Mouse (Mus musculus): ENCODE results near the gene Rsph1. TPM values are rescaled to one million over a fixed set of nuclear protein-coding genes. Genes with fewer than 3 reads are reported as not detected.

The Rsph1 gene
- polyA plus RNA-seq, 1 experiment from 2014 or later = 1.3 TPM

DNA sequence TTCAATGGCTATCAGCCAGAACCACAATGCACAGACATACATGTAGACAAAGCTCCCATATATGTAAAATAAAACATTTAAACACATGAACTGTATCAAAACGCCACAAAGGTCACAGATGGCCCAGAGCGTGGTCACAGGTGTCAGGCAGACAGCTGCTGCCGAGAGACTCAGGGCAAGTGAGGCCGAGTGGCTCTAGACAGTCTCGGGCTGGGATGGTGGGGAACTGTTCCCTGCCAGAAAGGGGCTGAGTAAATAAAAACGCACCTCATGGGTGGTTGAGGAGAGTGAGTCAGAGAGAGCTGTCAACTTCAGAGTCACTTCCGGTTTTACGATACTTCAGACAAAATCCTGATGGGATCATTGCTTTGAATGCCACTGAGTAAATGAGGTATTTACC lies 52.6 kb downstream of the Rsph1 start:
- Histone ChIP-seq H3K9me3 (replicated peaks; ENCODE audit: low read length) (no peaks in the 10 kb centered on the region), H3K27me3 (ENCODE audit: insufficient read depth, low read length) (no peaks in the 10 kb centered on the region), H3K4me1 (replicated peaks; ENCODE audit: insufficient read depth, low read length) (no peaks in the 10 kb centered on the region), H3K4me3 (replicated peaks; ENCODE audit: low read depth, low read length) (no peak overlapping the region), H3K4me2 (ENCODE audit: low read length) (no peak overlapping the region), H3K9ac (ENCODE audit: low read depth, low read length) (no peak overlapping the region), H3K27ac (no peak overlapping the region), H3K36me3 (ENCODE audit: insufficient read depth, low read length) (no peaks in the 10 kb centered on the region)
- WGBS = 68% methylated on average over 8 of the region's 8 CpGs
- ATAC-seq (replicated peaks; ENCODE audit: low FRiP score, low read depth) (no peak), DNase-seq (ENCODE audit: low spot score) (no peak)
- no peak for TF ChIP-seq CTCF (IDR thresholded peaks at IDR 0.05; ENCODE audit: low read depth)

DNA sequence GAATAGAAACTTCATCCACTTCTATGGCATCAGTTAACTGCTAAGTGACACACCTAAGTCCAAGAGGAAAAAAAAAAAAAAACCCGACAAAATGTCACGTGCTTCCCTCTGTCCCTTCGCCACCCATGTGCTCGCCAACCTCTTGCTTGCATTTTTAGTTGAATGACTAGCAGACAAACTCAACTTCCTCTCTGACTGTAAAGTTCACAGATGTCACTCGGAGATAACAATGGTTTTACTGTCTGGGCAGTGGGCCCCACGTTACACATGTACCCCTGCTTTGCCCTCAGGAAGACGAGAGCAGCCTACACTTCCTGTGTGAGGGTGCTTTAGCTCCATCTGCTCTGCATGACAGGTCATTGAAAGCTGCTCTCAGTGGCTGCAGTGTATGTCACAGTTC lies 53.3 kb downstream of the Rsph1 start:
- Histone ChIP-seq H3K36me3 (ENCODE audit: insufficient read depth, low read length) (no peaks in the 10 kb centered on the region), H3K4me3 (replicated peaks; ENCODE audit: low read depth, low read length) (no peak overlapping the region), H3K4me1 (replicated peaks; ENCODE audit: insufficient read depth, low read length) (no peaks in the 10 kb centered on the region), H3K9me3 (replicated peaks; ENCODE audit: low read length) (no peaks in the 10 kb centered on the region), H3K27me3 (ENCODE audit: insufficient read depth, low read length) (no peaks in the 10 kb centered on the region), H3K27ac (no peak overlapping the region), H3K9ac (ENCODE audit: low read depth, low read length) (no peak overlapping the region), H3K4me2 (ENCODE audit: low read length) (no peak overlapping the region)
- ATAC-seq (replicated peaks; ENCODE audit: low FRiP score, low read depth) (no peak), DNase-seq (ENCODE audit: low spot score) (peak; percentile 43)
- WGBS = 47% methylated on average over 7 of the region's 7 CpGs
- TF ChIP-seq CTCF (IDR thresholded peaks at IDR 0.05; ENCODE audit: low read depth) = no peak

DNA sequence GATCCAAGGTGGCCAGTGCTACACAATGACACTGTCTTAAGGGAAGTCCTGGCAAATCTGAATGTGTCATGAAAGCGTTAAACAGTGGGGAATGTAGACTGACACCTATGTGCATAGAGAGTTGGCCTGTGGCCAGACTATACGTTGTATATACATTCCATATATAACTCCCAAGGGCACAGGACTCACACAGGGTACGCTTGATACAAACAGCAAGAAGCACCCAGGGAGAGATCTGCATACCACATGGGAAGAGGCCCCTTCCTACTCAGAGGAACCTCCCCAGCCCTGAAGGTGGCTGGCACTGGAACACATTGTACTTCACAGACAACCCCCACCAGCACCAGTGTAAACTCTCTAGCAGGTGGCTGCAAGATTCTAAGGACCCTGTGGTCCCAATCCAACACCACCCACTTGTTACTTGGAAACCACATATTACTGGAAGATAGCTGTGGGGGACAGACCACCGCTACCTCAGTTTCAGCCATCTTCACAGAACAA lies 54.3 kb downstream of the Rsph1 start:
- Histone ChIP-seq H3K4me3 (replicated peaks; ENCODE audit: low read depth, low read length) (no peak overlapping the region), H3K4me1 (replicated peaks; ENCODE audit: insufficient read depth, low read length) (no peaks in the 10 kb centered on the region), H3K9ac (ENCODE audit: low read depth, low read length) (no peak overlapping the region), H3K9me3 (replicated peaks; ENCODE audit: low read length) (no peaks in the 10 kb centered on the region), H3K27ac (no peak overlapping the region), H3K4me2 (ENCODE audit: low read length) (no peak overlapping the region), H3K27me3 (ENCODE audit: insufficient read depth, low read length) (no peaks in the 10 kb centered on the region), H3K36me3 (ENCODE audit: insufficient read depth, low read length) (no peaks in the 10 kb centered on the region)
- no peak for TF ChIP-seq CTCF (IDR thresholded peaks at IDR 0.05; ENCODE audit: low read depth)
- DNase-seq (ENCODE audit: low spot score) (no peak), ATAC-seq (replicated peaks; ENCODE audit: low FRiP score, low read depth) (no peak)
- 73% methylated on average over 4 of the region's 4 CpGs for WGBS

DNA sequence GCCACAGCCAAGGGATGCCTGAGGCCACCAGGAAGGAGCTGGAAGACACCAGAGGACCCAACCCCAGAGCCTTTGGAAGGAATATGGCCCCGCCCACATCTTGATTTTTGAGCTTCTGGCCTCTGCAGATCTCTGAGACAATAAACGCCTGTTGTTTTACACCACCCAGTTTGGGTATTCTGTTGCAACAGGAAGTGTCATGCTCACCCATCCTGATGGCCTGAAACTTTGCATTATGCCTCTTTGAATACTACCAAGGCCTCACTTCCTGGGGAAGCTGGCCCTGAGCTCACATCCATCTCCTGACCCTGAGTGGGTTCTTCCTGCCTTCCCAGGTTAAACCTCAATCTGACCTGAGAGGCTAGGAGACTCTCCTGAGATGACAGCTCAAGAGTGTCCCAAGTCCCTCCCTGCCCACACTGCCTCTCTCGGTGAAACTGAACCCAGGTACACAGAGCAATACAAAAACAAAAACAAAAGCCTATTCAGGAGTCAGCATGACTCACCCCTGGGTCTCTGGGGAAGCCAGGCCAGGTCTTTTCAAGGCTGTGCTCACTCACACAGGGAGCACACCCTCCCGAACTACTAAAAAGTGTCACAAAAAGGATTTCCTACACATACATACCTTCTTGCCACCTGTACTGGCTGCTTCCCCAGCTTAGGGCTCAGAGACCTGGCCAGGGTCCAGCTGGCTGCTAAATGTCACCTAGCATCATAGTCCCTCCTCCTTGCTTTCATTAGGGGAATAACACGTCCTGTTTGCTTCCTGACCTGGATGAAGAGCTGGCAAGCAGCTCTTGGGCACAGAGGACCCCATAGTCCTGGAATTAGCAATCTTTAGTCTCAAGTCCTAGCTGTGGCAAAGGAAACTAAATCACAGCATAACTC lies 60.9 kb downstream of the Rsph1 start:
- H3K9ac ChIP-seq (ENCODE audit: low read depth, low read length) = no peak overlapping the region
- ATAC-seq (replicated peaks; ENCODE audit: low FRiP score, low read depth) = no peak
- no peak overlapping the region for H3K4me3 ChIP-seq (replicated peaks; ENCODE audit: low read depth, low read length)
- H3K27ac ChIP-seq = peak overlapping the region; percentile 47; the same call in 1 of the 2 replicates
- no peak for TF ChIP-seq CTCF (IDR thresholded peaks at IDR 0.05; ENCODE audit: low read depth)
- WGBS = 33% methylated on average over 5 of the region's 5 CpGs
- DNase-seq (ENCODE audit: low spot score) = peak; percentile 10
- H3K36me3 ChIP-seq (ENCODE audit: insufficient read depth, low read length) = no peaks in the 10 kb centered on the region
- H3K27me3 ChIP-seq (ENCODE audit: insufficient read depth, low read length) = no peaks in the 10 kb centered on the region
- H3K9me3 ChIP-seq (replicated peaks; ENCODE audit: low read length) = no peaks in the 10 kb centered on the region
- no peak overlapping the region for H3K4me2 ChIP-seq (ENCODE audit: low read length)
- H3K4me1 ChIP-seq (replicated peaks; ENCODE audit: insufficient read depth, low read length) = no peaks in the 10 kb centered on the region

DNA sequence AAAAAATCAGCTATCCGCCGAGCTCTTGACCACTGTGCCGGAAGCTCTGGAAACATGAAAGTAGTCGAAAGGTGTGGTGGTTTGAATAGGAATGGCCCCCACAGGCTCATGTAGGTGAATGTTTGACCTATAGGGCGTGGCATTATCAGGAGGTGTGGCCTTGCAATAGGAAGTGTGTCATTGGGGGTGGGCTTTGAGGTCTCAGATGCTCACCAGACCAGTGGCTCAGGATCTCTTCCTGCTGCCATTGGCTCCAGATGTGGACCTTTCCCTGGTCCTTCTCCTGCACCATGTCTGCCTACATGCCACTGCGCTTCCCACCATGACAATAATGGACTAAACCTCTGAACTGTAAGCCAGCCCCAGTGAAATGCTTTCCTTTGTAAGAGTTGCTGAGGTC lies 65.3 kb downstream of the Rsph1 start:
- no peak overlapping the region for H3K9ac ChIP-seq (ENCODE audit: low read depth, low read length)
- 90% methylated on average over 6 of the region's 6 CpGs for WGBS
- no peak overlapping the region for H3K27ac ChIP-seq
- TF ChIP-seq CTCF (IDR thresholded peaks at IDR 0.05; ENCODE audit: low read depth) = no peak
- no peaks in the 10 kb centered on the region for H3K27me3 ChIP-seq (ENCODE audit: insufficient read depth, low read length)
- DNase-seq (ENCODE audit: low spot score) (no peak), ATAC-seq (replicated peaks; ENCODE audit: low FRiP score, low read depth) (no peak)
- no peaks in the 10 kb centered on the region for H3K9me3 ChIP-seq (replicated peaks; ENCODE audit: low read length)
- H3K4me3 ChIP-seq (replicated peaks; ENCODE audit: low read depth, low read length) = no peak overlapping the region
- H3K4me1 ChIP-seq (replicated peaks; ENCODE audit: insufficient read depth, low read length) = no peaks in the 10 kb centered on the region
- no peak overlapping the region for H3K4me2 ChIP-seq (ENCODE audit: low read length)
- no peaks in the 10 kb centered on the region for H3K36me3 ChIP-seq (ENCODE audit: insufficient read depth, low read length)

DNA sequence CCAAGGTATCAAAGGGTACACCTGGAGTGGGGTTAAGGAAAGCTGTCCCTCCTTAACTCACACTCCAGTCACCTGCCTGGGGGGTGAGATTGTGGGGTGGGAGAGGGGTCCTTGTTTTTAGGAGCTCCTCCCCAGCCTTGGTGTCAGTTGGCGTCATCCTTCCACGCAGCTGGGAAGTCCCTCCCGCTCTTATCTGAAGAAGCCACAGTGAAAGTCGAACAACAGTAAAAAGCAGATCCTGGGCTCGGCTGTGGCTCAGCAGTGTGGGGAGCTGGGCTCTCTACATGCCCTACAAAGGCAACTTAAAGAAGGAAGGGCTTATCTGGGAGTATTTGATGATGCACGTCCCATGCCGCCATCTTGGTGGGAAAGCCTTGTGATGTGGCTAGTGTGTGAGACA lies 66.9 kb downstream of the Rsph1 start:
- 90% methylated on average over 7 of the region's 7 CpGs for WGBS
- Histone ChIP-seq H3K36me3 (ENCODE audit: insufficient read depth, low read length) (no peaks in the 10 kb centered on the region), H3K9me3 (replicated peaks; ENCODE audit: low read length) (no peaks in the 10 kb centered on the region), H3K4me2 (ENCODE audit: low read length) (no peak overlapping the region), H3K4me1 (replicated peaks; ENCODE audit: insufficient read depth, low read length) (no peaks in the 10 kb centered on the region), H3K9ac (ENCODE audit: low read depth, low read length) (no peak overlapping the region), H3K27me3 (ENCODE audit: insufficient read depth, low read length) (no peaks in the 10 kb centered on the region), H3K27ac (no peak overlapping the region), H3K4me3 (replicated peaks; ENCODE audit: low read depth, low read length) (no peak overlapping the region)
- DNase-seq (ENCODE audit: low spot score) (no peak), ATAC-seq (replicated peaks; ENCODE audit: low FRiP score, low read depth) (no peak)
- no peak for TF ChIP-seq CTCF (IDR thresholded peaks at IDR 0.05; ENCODE audit: low read depth)

All from kidney, postnatal 0 days (tissue).